Comparison of ENCODE assay signal across 25 mouse cellular contexts in the genomic region with DNA sequence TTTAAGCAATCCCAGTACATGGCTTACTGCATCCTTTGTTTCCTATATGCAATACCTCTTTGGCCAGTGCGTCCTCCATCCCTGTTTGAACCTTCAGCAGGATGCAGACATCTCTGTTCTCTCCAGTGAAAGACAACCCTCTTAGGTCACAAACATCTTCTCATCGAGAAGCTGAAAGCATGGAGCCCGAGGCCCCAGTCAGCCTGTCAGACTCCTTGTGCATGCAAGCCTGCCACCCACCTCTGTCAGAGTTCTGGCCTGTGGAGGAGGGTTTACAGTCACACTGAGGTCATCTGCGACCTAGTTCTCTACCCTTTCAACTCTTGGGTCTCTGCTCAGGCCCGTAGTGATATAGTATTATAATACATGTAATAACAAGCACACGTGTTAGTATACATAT.
"Had no signal": no experiment of that assay in that cellular context is flagged by ENCODE, and none has a peak within 500 bp of the region (broad histone marks: within the 10 kb centered on the region; RNA-seq: fewer than 3 reads in every experiment).

No protein-coding gene starts in this region.

- H3K27ac ChIP-seq: embryonic facial prominence, embryonic 10.5 days; embryonic facial prominence, embryonic 12.5 days; embryonic facial prominence, embryonic 13.5 days; embryonic facial prominence, embryonic 15.5 days; forebrain, embryonic 10.5 days; forebrain, embryonic 12.5 days; forebrain, embryonic 13.5 days; forebrain, embryonic 15.5 days; gastrocnemius, adult 2 months had no signal

- H3K9ac ChIP-seq: embryonic facial prominence, embryonic 12.5 days; embryonic facial prominence, embryonic 13.5 days; embryonic facial prominence, embryonic 15.5 days; forebrain, embryonic 12.5 days; forebrain, embryonic 13.5 days; forebrain, embryonic 15.5 days; forebrain, postnatal 0 days had no signal

- H3K4me1 ChIP-seq: embryonic facial prominence, embryonic 13.5 days; forebrain, embryonic 12.5 days; forebrain, embryonic 13.5 days had no signal

- H3K9me3 ChIP-seq: embryonic facial prominence, embryonic 10.5 days; embryonic facial prominence, embryonic 12.5 days; embryonic facial prominence, embryonic 13.5 days; embryonic facial prominence, embryonic 15.5 days; forebrain, embryonic 10.5 days; forebrain, embryonic 12.5 days; forebrain, embryonic 13.5 days; forebrain, embryonic 15.5 days had no signal

- H3K36me3 ChIP-seq: embryonic facial prominence, embryonic 10.5 days; embryonic facial prominence, embryonic 12.5 days; embryonic facial prominence, embryonic 13.5 days; embryonic facial prominence, embryonic 15.5 days; forebrain, embryonic 10.5 days; forebrain, embryonic 12.5 days; forebrain, embryonic 15.5 days had no signal

- H3K4me3 ChIP-seq: embryonic facial prominence, embryonic 10.5 days; embryonic facial prominence, embryonic 12.5 days; embryonic facial prominence, embryonic 13.5 days; embryonic facial prominence, embryonic 15.5 days; erythroblast, embryonic 14.5 days; forebrain, embryonic 10.5 days; forebrain, embryonic 12.5 days; forebrain, embryonic 13.5 days; forebrain, embryonic 15.5 days; gastrocnemius, adult 2 months had no signal

- H3K27me3 ChIP-seq: embryonic facial prominence, embryonic 12.5 days; embryonic facial prominence, embryonic 13.5 days; embryonic facial prominence, embryonic 15.5 days; forebrain, embryonic 12.5 days; forebrain, embryonic 13.5 days; forebrain, embryonic 15.5 days had no signal

- DNase-seq: cerebellum, adult 2 months; cerebellum, adult 8-10 months; cerebellum, adult 9-10 months; cerebellum, adult 9-11 months; cerebellum, postnatal 10 days; cerebellum, postnatal 14 days; cerebellum, postnatal 25 days; cerebellum, postnatal 36 days; embryo, embryonic 11 days; forebrain, postnatal 0 days; gastrocnemius, adult 2 months; gastrocnemius, postnatal 10 days; gastrocnemius, postnatal 14 days; gastrocnemius, postnatal 25 days; gastrocnemius, postnatal 36 days; heart, adult 18-20 months had no signal
